Mouse (Mus musculus) liver, embryonic 15.5 days (tissue): ENCODE data around the gene 4933417A18Rik. TPM values are rescaled to one million over a fixed set of nuclear protein-coding genes. Genes with fewer than 3 reads are reported as not detected.

Experiments
- polyA plus RNA-seq: library from polyadenylated mRNA; unstranded; fragments of >200 nt; fragmentation: Nextera tagmentation; extraction: Ambion mirVana; gene quantifications from 2 replicates; pipeline ENCODE4 v1.2.1, GENCODE M21; 2015

The 4933417A18Rik gene
- polyA plus RNA-seq, 1 experiment from 2014 or later = not detected

Other genes with a start within 250 kb of the 4933417A18Rik start
- 0.07 TPM in 1 of 2 replicates, not detected in the other for gene Fam50b, start 189.6 kb upstream of the 4933417A18Rik start, polyA plus RNA-seq
- 25.6 and 28.8 TPM in 2 replicates for gene Prpf4b, start 49.1 kb upstream of the 4933417A18Rik start, polyA plus RNA-seq
- 0.10 and 0.16 TPM in 2 replicates for gene Fam217a, start 99 bp upstream of the 4933417A18Rik start, polyA plus RNA-seq
- gene Eci3, start 39.4 kb downstream of the 4933417A18Rik start, polyA plus RNA-seq = not detected in 2 replicates
- 44.1 and 46.1 TPM in 2 replicates for gene Eci2, start 102.7 kb downstream of the 4933417A18Rik start, polyA plus RNA-seq